In genomic region chr1:181860659-181861058, GRCm38 (mm10) we compare ENCODE assay signal across 9 mouse cellular contexts. TPM values are rescaled to one million over a fixed set of nuclear protein-coding genes. Genes with fewer than 3 reads are reported as not detected.
DNase-seq lines count a peak whose midpoint lies in the region; ATAC-seq lines count a peak whose summit lies in the region.
"Had no signal": no experiment of that assay in that cellular context is flagged by ENCODE, and none has a peak within 500 bp of the region (broad histone marks: within the 10 kb centered on the region; RNA-seq: fewer than 3 reads in every experiment).

No protein-coding gene starts in this region.

- H3K27ac ChIP-seq in forebrain, embryonic 11.5 days (ENCODE audit: low read depth, low read length), result no peak overlapping the region
- H3K27ac ChIP-seq in forebrain, embryonic 16.5 days (ENCODE audit: low read length), result no peak overlapping the region
- H3K27ac ChIP-seq in forebrain, embryonic 15.5 days (replicated peaks), result no peak overlapping the region
- H3K27ac ChIP-seq: midbrain, embryonic 12.5 days had no signal

- DNase-seq in forebrain, embryonic 11.5 days (ENCODE audit: low spot score), result peak; percentile 49
- DNase-seq in adrenal gland, postnatal 14 days, result peak; percentile 82
- peak; percentile 89 for DNase-seq in heart, adult 8-10 months (ENCODE audit: low spot score)
- peak; percentile 89 for DNase-seq in kidney, postnatal 10 days
- DNase-seq in thymus, postnatal 36 days, result peak; percentile 87 to 93

- H3K9ac ChIP-seq in forebrain, embryonic 11.5 days (ENCODE audit: low read length), result no peak overlapping the region
- no peak overlapping the region for H3K9ac ChIP-seq in forebrain, embryonic 16.5 days (replicated peaks; ENCODE audit: low read depth, low read length)
- H3K9ac ChIP-seq in forebrain, embryonic 15.5 days (replicated peaks), result no peak overlapping the region
- H3K9ac ChIP-seq: midbrain, embryonic 12.5 days had no signal

- H3K4me2 ChIP-seq in forebrain, embryonic 11.5 days (ENCODE audit: low read depth, low read length, severe bottlenecking), result no peak overlapping the region
- H3K4me2 ChIP-seq in forebrain, embryonic 16.5 days (ENCODE audit: low read length), result no peak overlapping the region
- no peak overlapping the region for H3K4me2 ChIP-seq in forebrain, embryonic 15.5 days (replicated peaks)
- H3K4me2 ChIP-seq: midbrain, embryonic 12.5 days had no signal

- 53% methylated on average over 5 of the region's 5 CpGs for WGBS in forebrain, embryonic 11.5 days
- 53% methylated on average over 5 of the region's 5 CpGs for WGBS in forebrain, embryonic 16.5 days
- WGBS in forebrain, embryonic 15.5 days, result 60% methylated on average over 5 of the region's 5 CpGs

- ATAC-seq in forebrain, embryonic 11.5 days (replicated peaks; ENCODE audit: low FRiP score), result no peak
- no peak for ATAC-seq in forebrain, embryonic 16.5 days
- no peak; the same call in 1 of the 2 replicates for ATAC-seq in forebrain, embryonic 15.5 days (replicated peaks)

- H3K36me3 ChIP-seq in forebrain, embryonic 11.5 days (ENCODE audit: control insufficient read depth, insufficient read depth, low read length), result no peaks in the 10 kb centered on the region
- no peaks in the 10 kb centered on the region for H3K36me3 ChIP-seq in forebrain, embryonic 16.5 days (ENCODE audit: control insufficient read depth, insufficient read depth)
- H3K36me3 ChIP-seq in megakaryocyte, embryonic 14.5 days (replicated peaks; ENCODE audit: low read length), result peaks cover 3% of the 10 kb centered on the region
- H3K36me3 ChIP-seq in forebrain, embryonic 15.5 days, result no peaks in the 10 kb centered on the region
- H3K36me3 ChIP-seq: midbrain, embryonic 12.5 days had no signal

- H3K27me3 ChIP-seq in forebrain, embryonic 11.5 days (ENCODE audit: control insufficient read depth, insufficient read depth, low read length), result no peaks in the 10 kb centered on the region
- H3K27me3 ChIP-seq in forebrain, embryonic 16.5 days (replicated peaks; ENCODE audit: control insufficient read depth, insufficient read depth, low read length), result no peaks in the 10 kb centered on the region
- H3K27me3 ChIP-seq in megakaryocyte, embryonic 14.5 days (replicated peaks), result no peaks in the 10 kb centered on the region
- no peaks in the 10 kb centered on the region for H3K27me3 ChIP-seq in forebrain, embryonic 15.5 days
- H3K27me3 ChIP-seq: midbrain, embryonic 12.5 days had no signal

- no peak overlapping the region for H3K4me3 ChIP-seq in forebrain, embryonic 11.5 days (ENCODE audit: low read depth, low read length)
- no peak overlapping the region for H3K4me3 ChIP-seq in forebrain, embryonic 16.5 days (replicated peaks; ENCODE audit: low read length)
- peak overlapping the region; percentile 78 for H3K4me3 ChIP-seq in megakaryocyte, embryonic 14.5 days (replicated peaks)
- no peak overlapping the region for H3K4me3 ChIP-seq in forebrain, embryonic 15.5 days
- H3K4me3 ChIP-seq: midbrain, embryonic 12.5 days had no signal

- no peaks in the 10 kb centered on the region for H3K4me1 ChIP-seq in forebrain, embryonic 11.5 days (replicated peaks; ENCODE audit: control insufficient read depth, insufficient read depth, low read length)
- H3K4me1 ChIP-seq in forebrain, embryonic 16.5 days (replicated peaks; ENCODE audit: control insufficient read depth, insufficient read depth, low read length), result no peaks in the 10 kb centered on the region; the same call in 1 of the 2 replicates
- peaks cover 67% of the 10 kb centered on the region for H3K4me1 ChIP-seq in megakaryocyte, embryonic 14.5 days
- H3K4me1 ChIP-seq in forebrain, embryonic 15.5 days, result no peaks in the 10 kb centered on the region
- H3K4me1 ChIP-seq: midbrain, embryonic 12.5 days had no signal

- H3K9me3 ChIP-seq in forebrain, embryonic 11.5 days (ENCODE audit: control insufficient read depth, low read length), result no peaks in the 10 kb centered on the region
- H3K9me3 ChIP-seq in forebrain, embryonic 16.5 days (ENCODE audit: control insufficient read depth, low read length), result no peaks in the 10 kb centered on the region
- H3K9me3 ChIP-seq in megakaryocyte, embryonic 14.5 days, result no peaks in the 10 kb centered on the region
- H3K9me3 ChIP-seq in forebrain, embryonic 15.5 days, result 0 out of 2 replicates have a peak, but pooled peaks cover 5% of the 10 kb centered on the region
- H3K9me3 ChIP-seq: midbrain, embryonic 12.5 days had no signal

RNA-seq across cellular contexts. Expression of gene Lbr, which starts 17.8 kb away (rescaled TPM):
- 199 and 211 TPM in 2 replicates for polyA plus RNA-seq in forebrain, embryonic 11.5 days (2014; fragmentation: Nextera tagmentation; extraction: Ambion mirVana)
- polyA plus RNA-seq in forebrain, embryonic 16.5 days (2015; fragmentation: Nextera tagmentation; extraction: Ambion mirVana), result 51.2 and 60.6 TPM in 2 replicates
- 33.7 and 42.9 TPM in 2 replicates for total RNA-seq in adrenal gland, postnatal 14 days (2021)
- 10 to 100 TPM; 18.8 to 21.3 (median 20.1) TPM for total RNA-seq in heart, adult 8-10 months (2022)
- 24.2 and 54.4 TPM in 2 replicates for polyA plus RNA-seq in megakaryocyte, embryonic 14.5 days (2012; ENCODE audit: insufficient read depth, low replicate concordance)
- polyA plus RNA-seq in forebrain, embryonic 15.5 days (2015; fragmentation: Nextera tagmentation; extraction: Ambion mirVana), result 55.8 and 58.3 TPM in 2 replicates
